Mouse (Mus musculus): ENCODE results near the gene Brd4.
A peak's percentile ranks its signal among the peaks of the same experiment; 100 is the strongest.

Brd4 gene

DNA sequence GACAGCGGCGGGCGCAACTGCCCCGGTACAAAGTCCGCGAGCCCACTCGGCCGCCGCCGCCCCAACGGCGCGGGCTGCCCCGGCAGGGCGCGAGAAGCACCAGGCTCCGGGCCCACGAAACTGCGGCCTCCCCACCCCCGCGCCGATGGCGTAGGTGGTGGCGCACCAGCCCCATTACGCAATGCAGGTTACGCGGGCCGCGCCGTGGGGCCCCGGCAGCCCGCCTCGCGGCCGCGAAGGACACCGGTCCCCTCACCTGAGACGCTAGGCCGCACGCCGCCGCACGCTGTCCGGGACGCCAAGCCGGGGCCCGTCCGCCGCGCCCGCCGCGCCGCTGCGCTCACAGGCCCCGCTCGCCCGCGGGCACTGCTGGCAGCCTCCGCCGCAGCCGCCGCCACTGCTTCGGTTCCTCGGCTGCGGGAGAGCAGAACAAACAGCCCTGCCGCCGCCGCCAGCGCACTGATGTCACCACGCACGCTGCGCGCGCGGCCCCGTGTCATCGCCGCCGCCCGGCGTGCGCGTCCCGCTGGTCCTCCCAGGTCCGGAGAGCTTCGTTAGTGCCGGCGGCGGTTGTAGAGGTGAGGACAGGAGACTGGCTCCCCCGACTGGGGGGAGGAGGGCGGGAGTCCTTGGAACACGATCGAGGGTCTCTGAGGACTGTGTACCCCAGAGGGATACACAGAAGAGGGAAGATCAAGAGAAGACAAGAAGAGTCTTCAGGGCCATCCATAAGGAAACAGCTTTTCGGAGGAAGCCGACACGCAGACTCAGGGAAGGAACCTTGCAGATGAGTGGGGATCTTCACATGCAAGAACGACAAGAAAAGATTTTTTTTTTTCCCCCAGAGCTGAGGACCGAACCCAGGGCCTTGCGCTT, at the start of gene Brd4:
Brd4 (minus strand) TSS at position 461 of the 876 bp plus-strand sequence.
- peak; percentile 66 for DNase-seq (ENCODE audit: low read depth)

DNA sequence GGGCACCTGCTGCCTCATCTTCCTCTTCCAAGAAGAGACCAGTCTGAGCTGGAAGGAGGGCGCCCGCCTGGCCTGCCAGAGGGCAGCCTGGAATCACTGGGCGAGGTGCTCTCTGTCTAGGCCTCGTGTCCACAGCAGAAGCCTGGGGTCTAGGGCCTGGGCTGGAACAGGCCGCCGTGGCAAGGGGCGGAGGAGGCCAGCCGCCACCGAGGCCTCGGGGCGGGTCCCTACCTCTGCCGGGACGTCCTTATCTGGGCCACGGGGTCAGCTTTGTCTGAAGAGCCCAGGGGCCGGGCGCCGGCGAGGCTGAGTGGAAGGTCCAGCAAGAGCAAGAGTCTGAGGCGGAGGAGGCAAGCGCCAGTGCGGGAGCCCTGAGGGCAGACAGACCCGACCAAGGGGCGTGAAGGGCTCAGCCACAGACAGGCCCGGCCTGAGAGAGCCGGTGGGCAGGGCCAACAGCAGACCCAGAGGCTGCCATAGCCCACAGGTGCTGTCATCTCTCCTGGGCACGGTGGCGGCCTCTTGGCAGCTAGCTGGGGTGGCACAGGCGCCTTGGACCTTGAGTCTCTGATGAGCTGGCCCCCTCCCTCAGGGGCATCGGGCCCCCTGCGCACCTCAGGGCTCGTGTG, 49.3 kb upstream of the Brd4 start:
- DNase-seq (ENCODE audit: low read depth), result no peak

DNA sequence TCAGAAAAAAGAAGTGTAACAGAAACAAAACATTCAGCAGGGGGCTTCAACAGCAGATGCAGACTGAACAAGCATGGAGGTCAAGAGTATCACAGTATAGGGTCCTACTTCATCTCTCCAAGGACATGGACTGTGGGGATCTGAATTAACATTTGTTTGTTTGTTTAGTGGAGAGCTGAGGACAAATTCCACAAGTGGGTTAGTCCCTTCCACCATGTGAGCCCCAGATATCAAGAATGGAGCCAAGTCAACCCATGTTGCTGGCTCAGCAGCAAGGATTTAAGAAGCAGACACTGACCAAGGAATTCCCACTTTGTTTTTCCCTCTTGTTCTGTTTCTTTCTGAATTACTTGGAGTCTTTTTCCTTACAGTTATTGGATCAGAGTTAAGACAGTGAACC, 43.0 kb upstream of the Brd4 start:
- DNase-seq (ENCODE audit: low read depth), result no peak

DNA sequence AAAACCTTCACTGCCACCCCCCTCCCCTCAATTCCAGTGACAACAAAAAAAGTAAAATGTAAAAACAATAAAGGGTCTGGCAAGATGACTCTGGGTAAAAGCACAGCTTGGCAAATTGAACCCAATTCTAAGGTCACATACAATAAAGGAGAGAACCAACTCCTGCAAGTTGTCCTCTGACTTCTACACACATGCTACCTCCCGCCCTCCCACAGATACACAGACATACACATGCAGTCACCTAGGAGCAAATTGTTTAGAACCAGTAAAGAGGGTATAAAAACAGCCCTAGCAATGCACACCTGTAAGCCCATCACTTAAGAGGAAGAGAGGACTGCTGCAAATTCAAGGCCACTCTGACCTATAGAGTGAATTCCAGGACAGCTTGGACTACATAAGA, 38.3 kb upstream of the Brd4 start:
- no peak for DNase-seq (ENCODE audit: low read depth)

DNA sequence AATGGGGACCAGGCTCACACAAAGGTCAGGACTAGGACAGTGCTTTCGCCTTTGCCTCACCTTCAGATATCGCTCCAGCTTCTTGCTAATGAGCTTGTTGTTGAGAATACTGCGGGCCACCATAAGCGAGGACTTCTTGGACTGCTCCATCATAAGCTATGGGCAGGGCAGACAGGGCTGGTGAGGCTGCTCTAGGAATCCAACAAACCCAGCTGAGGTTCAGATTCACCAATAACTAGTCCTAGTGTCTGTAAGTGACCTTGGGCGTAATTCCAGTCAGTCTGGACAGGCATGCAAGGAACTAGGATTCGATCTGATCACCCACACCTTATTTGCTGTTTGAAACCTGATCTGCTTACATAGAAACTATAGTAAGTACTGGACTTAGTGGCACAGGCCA, 37.3 kb upstream of the Brd4 start:
- DNase-seq (ENCODE audit: low read depth), result peak; percentile 4

DNA sequence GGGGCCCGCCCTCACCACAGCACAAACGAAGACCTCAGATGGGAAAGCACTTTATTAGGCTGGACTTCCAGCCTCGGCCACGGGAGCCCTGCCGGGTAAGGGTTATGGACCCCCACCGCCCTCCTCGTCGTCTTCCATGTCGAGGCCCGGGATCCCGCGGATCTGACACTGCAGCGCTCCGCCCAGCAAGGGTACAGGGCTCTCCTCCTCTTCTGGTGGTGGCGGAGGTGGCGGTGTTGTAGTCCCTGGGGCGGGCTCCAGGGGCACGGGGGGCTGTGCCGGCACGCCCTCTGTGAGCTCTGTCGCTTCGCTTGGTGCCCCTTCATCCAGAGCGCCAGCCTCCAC, 36.8 kb upstream of the Brd4 start:
- DNase-seq (ENCODE audit: low read depth), result no peak

DNA sequence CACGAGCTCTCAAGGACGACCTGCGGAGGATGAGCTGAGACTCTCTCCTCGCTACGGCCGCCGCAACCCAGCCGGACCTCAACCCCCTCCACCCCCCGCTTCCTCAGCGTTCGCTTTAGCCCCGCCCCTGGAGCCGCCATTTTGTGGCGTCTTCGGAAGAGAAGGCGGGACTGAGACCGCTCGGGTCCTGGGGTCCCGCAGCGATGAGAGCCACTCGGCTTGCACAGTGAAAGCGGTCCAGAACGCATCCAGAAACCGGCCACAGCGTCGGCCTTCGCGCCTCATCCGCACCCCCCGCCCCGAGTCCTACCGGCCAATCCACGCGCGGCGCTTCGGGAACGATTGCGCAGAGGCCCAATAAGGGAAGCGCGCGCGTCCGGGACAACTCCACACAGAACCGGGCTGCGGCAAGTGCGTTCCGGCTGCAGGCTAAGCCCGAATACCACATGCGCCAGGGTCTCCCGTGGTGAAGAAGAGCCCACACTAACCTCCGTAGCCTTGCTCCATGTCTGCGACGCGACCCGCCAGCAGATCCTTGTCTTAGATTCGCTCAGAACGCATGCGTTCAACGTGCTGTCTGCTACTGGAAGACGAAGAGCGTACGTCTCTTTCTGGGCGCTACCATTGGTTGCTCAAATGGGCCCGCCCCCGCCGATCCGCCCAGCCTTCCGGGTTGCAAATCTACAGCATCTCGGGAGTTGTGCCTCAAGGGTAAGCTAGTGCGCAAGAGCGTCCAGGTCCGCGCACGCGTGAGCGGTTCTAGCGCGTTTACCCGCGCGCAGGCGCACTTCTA, 36.3 kb upstream of the Brd4 start, which contains the start of gene Akap8:
Akap8 (minus strand) TSS at position 642 of the 793 bp plus-strand sequence.
- peak; percentile 98 for DNase-seq (ENCODE audit: low read depth)

DNA sequence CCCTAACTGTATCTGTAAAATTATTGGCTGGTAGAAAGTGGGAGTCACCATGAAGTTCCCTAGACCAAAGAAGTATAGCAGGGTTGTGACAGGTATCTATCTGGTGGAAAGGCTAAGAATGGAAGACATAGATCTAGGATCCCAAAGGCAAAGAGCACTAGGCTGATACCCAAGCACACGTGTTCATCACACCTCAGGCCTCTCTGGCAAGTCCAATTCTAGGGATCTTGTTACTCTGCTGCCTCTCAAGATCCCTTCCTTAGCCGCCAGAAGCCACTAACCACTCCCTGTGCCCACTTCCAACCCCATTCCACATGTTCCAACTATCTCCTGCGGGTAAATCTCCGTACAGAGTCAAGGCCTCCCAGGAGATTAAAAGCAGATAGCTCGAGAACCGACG, 35.4 kb upstream of the Brd4 start:
- no peak for DNase-seq (ENCODE audit: low read depth)

DNA sequence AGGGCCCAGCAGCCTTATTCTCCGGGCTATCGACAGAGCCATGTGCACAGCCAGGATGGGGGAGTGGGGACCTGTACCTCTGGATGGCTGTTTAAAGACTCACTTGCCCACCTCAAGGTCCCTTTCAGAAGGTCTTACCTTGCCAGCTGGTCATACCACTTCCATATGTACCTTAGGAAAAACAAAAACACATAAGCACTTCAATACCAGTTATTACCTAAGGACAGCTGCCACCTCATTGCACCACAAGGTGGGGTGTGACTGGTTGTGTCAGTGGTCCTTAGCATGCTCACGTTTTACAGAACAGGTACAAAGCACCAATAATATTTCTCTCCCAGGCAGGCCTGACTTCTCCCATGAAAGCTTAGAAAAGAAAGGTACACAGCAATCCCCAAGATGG, 33.2 kb upstream of the Brd4 start:
- DNase-seq (ENCODE audit: low read depth), result no peak

DNA sequence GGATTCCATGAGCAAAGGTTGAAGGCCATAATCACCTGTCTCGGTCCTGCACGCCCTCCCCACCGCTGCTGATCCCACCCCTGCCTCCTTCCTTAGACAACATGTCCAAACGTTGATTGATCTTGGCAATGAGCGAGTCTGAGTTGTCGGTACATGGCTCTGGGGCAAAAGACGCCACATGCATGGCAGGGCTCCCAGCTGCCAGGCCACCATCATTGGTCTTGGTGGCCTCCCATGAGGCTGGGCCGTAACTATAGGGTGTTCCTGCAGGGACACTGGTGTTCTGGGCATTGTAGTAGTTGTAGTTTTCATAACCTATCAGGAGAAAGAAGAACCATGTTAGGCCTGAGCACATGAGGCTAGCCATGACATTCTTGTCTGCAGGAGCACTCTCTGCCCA, 32.5 kb upstream of the Brd4 start:
- DNase-seq (ENCODE audit: low read depth), result no peak

DNA sequence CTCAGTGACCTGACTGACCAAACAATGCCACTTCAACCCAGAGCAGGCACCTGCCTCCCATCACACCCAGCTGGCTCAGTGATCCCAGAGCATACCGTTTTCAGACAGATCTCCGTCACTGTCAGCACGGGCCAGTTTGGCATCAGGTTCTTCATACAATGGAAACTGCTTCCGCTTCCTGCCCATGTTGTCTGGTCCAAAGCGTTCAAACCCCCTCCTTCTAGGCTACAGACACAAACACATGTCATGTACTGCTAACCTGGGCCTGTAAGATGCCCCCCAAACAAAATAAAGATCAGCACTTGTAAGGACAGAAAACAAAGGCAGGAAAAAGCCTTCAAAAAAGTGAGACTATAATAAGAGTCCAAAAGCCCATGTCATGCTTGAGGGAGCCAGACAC, 31.0 kb upstream of the Brd4 start:
- no peak for DNase-seq (ENCODE audit: low read depth)

DNA sequence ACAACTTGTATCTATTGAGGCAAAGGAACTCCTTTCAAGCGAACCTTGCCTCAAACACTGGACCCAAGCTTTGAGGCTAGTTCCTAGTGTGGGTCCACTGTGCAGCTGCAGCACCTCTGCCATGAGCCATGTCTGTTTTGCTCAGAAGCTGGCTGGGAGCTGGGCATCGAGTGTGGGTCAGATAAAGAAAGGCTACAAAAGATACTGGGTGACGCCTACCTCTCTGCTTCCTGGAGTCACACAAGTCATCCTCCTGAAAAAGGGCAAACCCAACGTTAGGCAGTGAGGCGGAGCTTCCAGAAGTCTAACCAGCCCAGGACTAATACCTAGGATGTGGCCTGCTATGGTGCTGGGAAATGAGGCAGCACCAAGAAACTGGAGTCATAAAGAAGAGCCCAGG, 29.4 kb upstream of the Brd4 start:
- no peak for DNase-seq (ENCODE audit: low read depth)

DNA sequence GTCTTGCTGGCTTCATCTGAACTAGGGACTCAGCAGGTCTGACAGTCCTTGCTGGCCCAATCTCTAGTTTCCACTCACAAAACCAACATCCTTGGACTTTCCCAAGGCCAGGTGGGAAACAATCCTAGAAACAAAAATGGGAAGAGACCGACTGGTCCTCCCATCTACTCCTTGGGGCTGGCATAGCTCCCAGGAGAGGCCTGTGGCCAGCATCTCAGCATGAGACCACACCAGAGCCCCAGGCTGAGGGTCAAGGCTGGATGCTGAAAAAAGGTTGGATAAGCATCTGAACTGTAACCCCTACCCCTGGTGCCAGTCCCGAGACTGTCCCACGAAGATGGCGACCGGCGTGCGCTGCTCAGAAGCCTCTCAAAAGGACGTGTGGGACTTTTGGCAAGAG, 28.3 kb upstream of the Brd4 start:
- no peak for DNase-seq (ENCODE audit: low read depth)

DNA sequence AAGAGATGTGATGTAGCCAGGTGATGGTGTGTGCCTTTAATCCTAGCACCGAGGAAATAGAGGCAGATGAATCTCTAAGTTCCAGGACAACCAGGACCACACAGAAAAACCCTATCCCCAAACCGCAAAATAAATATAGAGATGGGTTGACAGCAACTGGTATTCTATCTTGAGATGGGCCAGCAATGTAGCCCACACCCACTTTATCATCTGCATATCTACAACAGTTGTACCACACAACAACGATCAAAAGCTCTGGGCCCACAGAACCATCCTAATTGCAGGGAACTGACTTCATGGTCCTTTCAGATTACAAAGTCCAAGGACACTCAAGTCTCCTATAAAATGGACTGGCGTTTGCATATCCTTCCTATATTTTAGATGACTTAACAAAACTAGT, 23.4 kb upstream of the Brd4 start:
- DNase-seq (ENCODE audit: low read depth), result no peak

DNA sequence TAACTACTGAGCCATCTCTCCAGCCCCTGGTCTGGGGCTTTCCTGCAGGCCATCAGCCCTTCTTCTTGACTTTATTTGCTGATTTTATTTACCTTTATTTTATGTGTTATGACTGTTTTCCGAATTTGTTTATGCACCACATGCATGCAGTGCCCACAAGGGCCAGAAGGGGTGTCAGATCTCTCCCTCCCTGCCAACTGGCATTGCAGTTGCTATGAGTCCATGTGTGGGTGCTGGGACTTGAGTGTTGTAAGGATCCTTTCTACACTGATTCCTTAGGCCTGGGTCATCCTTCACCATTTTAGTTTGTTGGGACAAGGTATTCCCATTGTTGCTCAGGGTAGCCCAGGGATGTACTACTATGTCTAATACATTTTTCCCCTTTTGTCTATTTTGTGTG, 13.6 kb upstream of the Brd4 start:
- DNase-seq (ENCODE audit: low read depth), result no peak

DNA sequence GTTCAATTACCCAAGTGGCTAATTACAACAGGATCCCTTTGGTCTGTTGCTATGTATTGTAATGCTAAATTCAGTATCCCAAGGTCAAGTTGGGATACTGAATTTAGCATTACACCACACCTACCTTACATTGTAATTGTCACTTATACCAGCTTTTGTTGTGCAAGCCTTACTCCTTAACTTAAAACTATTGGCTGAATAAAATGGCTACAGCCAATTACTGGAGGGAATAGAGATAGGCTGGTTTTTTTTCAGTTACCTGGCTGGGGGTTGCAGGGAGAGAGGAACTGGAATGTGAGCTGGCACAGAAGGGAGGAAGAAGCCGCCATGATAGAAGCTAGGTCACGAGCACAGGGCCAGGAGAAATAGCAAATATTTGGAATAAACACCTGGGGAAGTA, 11.4 kb upstream of the Brd4 start:
- no peak for DNase-seq (ENCODE audit: low read depth)

DNA sequence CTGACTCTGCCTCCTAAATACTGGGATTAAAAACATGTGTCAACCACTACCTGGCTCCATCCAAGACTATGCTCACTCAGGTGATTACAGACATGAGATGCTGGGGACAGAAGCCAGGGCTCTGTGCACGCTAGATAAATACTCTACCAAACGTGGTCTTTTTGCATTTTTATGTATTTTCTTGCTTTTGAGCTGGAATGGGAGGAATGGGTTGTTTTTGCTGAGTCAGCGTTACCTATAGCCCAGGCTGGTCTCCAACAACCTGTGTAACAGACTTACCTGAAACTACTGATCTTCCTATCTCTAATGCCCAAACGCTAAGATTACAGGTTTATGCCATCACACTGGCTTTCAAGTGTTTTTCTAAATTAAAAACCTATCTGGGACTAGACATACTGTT, 10.6 kb upstream of the Brd4 start:
- DNase-seq (ENCODE audit: low read depth), result no peak

DNA sequence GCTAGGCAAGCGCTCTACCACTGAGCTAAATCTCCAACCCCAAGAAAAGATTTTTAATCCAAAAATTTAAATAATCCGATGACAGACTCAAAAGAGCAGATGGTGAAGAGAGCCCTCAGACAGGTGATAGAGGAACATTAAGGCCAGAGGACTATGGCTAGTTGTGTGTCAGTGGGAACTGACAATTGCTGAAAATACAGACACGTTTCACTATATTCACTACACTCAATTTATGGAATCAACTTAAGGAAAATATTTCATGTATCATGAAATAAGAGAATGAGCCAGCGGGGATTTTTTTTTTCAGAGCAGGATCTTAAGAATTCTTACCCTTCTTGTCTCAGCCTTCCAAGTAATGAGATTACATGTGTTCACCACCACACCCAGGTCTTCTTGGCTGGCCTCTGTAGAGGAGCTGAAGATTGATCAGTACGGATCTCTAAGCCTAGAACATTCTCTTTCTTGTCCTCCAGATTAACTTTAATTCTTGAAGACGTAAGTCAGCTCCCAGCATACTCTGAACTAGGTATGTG, 682 bp upstream of the Brd4 start:
- DNase-seq (ENCODE audit: low read depth), result no peak

DNA sequence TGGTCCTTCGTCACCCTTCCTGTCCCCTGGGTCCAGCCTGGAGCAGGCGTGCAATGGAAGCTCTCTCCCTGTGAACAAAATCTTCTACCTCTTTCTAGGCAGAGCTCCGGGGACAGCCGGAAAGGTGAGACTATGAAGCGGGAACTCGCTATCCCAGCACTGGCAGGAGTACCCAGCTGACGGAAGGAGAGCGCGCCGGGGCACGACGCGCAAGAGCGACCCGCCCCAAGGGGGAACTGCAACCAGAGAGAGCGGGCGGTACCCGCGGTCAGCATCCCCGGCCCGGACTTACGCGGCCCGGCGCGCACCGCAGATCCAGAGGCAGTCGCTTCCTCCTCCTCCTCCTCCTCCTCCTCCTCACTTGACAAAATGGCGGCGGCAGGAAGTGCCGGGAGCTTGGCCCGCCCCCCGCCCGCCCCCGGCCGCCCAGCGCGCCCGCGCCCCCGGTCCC, 726 bp downstream of the Brd4 start:
- no peak for DNase-seq (ENCODE audit: low read depth)

DNA sequence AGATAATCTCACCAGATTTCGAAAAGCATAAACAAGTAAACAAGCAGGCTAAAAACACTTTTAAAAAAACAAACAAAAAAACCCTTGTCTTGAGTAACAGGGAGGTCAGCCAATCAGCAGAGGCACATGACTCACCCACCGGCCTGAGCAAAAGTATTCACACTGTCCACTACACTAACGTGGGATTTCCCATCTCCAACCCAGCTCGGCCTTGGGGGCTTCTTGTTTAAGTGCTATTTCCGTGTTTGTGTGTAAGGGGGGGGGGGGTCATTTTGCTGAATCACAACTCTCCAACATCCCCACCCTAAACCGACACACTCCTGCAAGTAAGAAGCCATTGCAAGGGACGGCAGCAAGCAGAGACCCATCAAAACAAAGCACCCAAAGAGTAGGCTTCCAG, 1.2 kb downstream of the Brd4 start:
- no peak for DNase-seq (ENCODE audit: low read depth)

DNA sequence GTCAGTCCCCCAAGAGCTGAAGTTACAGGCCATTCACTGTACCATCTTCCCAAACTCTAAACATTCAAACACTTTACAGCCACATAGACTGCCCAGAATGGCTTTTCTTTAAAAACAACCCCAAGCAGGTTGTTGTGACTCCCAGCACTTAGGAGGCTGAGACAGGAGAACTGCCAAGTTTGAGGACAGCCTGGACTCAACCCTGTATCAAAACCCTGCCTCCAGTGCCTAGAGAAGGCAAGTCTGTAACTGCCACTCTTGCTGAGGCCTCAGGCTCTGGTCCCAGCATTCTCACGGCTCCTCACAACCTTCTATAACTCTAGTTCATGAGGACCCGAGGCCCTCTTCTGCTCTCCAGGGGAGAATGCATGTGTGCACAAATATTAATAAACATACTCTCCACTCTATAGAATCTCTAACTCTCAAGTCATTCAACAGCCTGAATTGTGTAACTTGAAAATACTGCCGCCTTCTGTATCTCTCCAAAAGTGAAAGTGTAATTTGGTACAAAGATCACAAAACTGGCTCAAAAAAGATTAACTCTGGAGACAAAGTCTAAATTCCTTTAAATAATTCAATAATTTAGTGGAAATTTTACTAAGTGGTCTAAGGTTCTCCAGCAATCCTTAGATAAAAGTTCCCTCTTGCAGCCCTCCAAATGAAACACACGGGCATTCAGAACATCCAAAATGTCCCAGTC, 2.8 kb downstream of the Brd4 start:
- no peak for DNase-seq (ENCODE audit: low read depth)

DNA sequence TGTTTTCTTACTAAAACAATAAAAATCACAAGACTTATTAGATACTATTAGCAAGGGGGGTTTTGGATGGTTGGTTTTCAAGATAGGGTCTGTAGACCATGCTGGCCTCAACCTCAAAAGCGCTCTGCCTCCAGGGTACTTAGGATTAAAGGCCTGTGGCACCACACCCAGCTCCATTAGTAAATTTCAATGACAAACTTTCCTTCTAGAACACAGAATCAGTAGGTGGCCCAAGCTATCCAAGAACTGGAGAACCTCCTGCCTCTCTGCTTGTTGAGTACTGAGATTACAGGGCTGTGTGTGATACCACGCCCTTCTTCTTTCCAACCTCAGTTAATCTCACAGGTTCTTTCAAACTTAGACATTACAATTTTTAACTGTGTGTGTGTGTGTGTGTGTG, 3.4 kb downstream of the Brd4 start:
- DNase-seq (ENCODE audit: low read depth), result no peak

Data from fibroblast of lung, adult 2 months (primary cell).